Mouse (Mus musculus) stomach, postnatal 0 days (tissue): ENCODE results near the gene Inpp5f.

ENCODE experiments used
- CTCF ChIP-seq: IDR thresholded peaks from 2 replicates; pipeline ENCODE4 v1.5.1; 2016; ENCODE audit warnings: antibody characterized with exemption, low read depth, mild to moderate bottlenecking, moderate library complexity
- EP300 ChIP-seq: optimal IDR thresholded peaks from 2 replicates; pipeline ENCODE3; 2016; ENCODE audit warnings: antibody characterized with exemption

DNA sequence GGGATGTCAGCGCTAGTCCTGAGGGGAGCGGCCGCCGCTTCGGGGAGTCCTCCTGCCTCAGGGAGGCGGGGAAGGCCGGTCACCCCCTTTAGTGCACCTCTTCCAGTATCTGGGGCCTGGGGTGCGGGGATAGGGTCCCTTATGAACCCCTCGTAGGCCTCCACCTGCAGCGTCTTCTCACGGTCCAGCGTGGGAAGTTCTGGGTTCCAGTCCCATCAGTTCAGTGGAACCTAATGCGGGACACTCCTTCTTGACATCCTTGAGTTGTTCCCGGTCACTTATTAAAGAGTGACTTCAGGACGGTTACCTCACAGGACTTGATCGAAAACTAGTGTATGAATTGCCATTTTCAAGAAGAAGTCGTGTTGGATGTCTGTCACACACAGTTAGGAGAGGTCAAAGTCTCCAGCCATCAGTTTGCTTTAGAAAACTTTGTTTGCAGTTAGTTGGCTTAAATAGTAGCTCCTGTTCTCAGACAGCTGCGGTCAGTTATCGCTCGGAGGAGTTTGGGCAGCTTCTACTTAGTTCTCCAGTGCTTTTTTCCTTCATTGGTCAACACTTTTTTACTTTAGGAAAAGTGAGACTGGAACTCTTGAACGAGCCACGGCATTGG is 777 bp downstream of the Inpp5f start:
- TF ChIP-seq CTCF (no peak), EP300 (no peak)
